Comparison of ENCODE assay signal across 15 mouse cellular contexts in genomic region chr2:103687143-103687542, GRCm38 (mm10).
DNase-seq lines count a peak whose midpoint lies in the region; ATAC-seq and TF ChIP-seq lines count a peak whose summit lies in the region.
"Had no signal": no experiment of that assay in that cellular context is flagged by ENCODE, and none has a peak within 500 bp of the region (broad histone marks: within the 10 kb centered on the region; RNA-seq: fewer than 3 reads in every experiment).

No protein-coding gene starts in this region.

- H3K9ac ChIP-seq in MEL (ENCODE audit: control insufficient read depth, low read depth, low read length, poor library complexity, severe bottlenecking): no peak overlapping the region
- H3K9ac ChIP-seq: embryonic facial prominence, embryonic 13.5 days; forebrain, embryonic 12.5 days; hindbrain, embryonic 12.5 days; lung, embryonic 14.5 days had no signal

- ATAC-seq in erythroblast, adult 5-6 weeks (replicated peaks; ENCODE audit: low FRiP score, poor library complexity, severe bottlenecking): no peak

- no peaks in the 10 kb centered on the region for H3K79me2 ChIP-seq in MEL (ENCODE audit: control insufficient read depth, insufficient read depth, low read length, poor library complexity)

- no peak for TF ChIP-seq EP300 in MEL (IDR thresholded peaks at IDR 0.05; ENCODE audit: low read depth in 1 of 2, low read length in 2 of 2)

- H3K36me3 ChIP-seq in MEL (ENCODE audit: control insufficient read depth in 1 of 2, insufficient read depth in 2 of 2, low read length in 2 of 2): peaks cover 0 to 4% of the 10 kb centered on the region in 2 experiments; a peak in 2 of 4 replicates
- H3K36me3 ChIP-seq: embryonic facial prominence, embryonic 13.5 days; hindbrain, embryonic 12.5 days had no signal

- intact Hi-C loops in left cerebral cortex, postnatal 4 days (cut with DNase I): no loop called here
- intact Hi-C loops in left cerebral cortex, adult 2 months (cut with DNase I): no loop called here

- no peak overlapping the region for H3K27ac ChIP-seq in left cerebral cortex, adult 2 months
- no peak overlapping the region for H3K27ac ChIP-seq in MEL (ENCODE audit: control insufficient read depth, low read depth, low read length)
- H3K27ac ChIP-seq: embryonic facial prominence, embryonic 13.5 days; forebrain, embryonic 12.5 days; hindbrain, embryonic 12.5 days; macrophage had no signal

- no peak overlapping the region for H3K4me3 ChIP-seq in left cerebral cortex, adult 2 months
- no peak overlapping the region for H3K4me3 ChIP-seq in MEL (ENCODE audit: control insufficient read depth in 1 of 2, insufficient read depth in 1 of 2, low read depth in 2 of 2, low read length in 2 of 2)
- H3K4me3 ChIP-seq: embryonic facial prominence, embryonic 13.5 days; forebrain, embryonic 12.5 days; hindbrain, embryonic 12.5 days had no signal

- no peak for TF ChIP-seq CTCF in left cerebral cortex, adult 2 months (IDR thresholded peaks at IDR 0.05)
- no peak for TF ChIP-seq CTCF in MEL (IDR thresholded peaks at IDR 0.05 in 2 of 3, conservative IDR thresholded peaks at IDR 0.05 in 1 of 3; ENCODE audit: control insufficient read depth in 1 of 3, insufficient read depth in 1 of 3, low read depth in 2 of 3, low read length in 3 of 3, poor library complexity in 1 of 3, severe bottlenecking in 1 of 3)
- no peak for TF ChIP-seq CTCF in brain, embryonic 14.5 days (IDR thresholded peaks at IDR 0.05; ENCODE audit: borderline replicate concordance, extremely low read depth, insufficient read depth, insufficient read length)

- no peaks in the 10 kb centered on the region for H3K9me3 ChIP-seq in MEL (replicated peaks; ENCODE audit: insufficient read depth, low read length)
- H3K9me3 ChIP-seq: embryonic facial prominence, embryonic 13.5 days; forebrain, embryonic 12.5 days; hindbrain, embryonic 12.5 days had no signal

- no peak for TF ChIP-seq RAD21 in MEL (IDR thresholded peaks at IDR 0.05; ENCODE audit: low read depth, low read length)

- peaks cover 17 to 18% of the 10 kb centered on the region in 2 experiments for H3K4me1 ChIP-seq in MEL (ENCODE audit: control insufficient read depth in 1 of 2, insufficient read depth in 2 of 2, low read length in 2 of 2)

- TF ChIP-seq POLR2A in MEL (IDR thresholded peaks at IDR 0.05; ENCODE audit: control insufficient read depth in 1 of 2, insufficient read depth in 1 of 2, low read depth in 1 of 2, low read length in 2 of 2, poor library complexity in 1 of 2): no peak
- TF ChIP-seq POLR2A in brain, embryonic 14.5 days (IDR thresholded peaks at IDR 0.05; ENCODE audit: borderline replicate concordance, extremely low read depth, insufficient read depth, insufficient read length, poor library complexity, severe bottlenecking): no peak

- no peaks in the 10 kb centered on the region for H3K27me3 ChIP-seq in MEL (ENCODE audit: control insufficient read depth in 1 of 2, insufficient read depth in 2 of 2, low read length in 2 of 2)
- H3K27me3 ChIP-seq: CH12.LX; embryonic facial prominence, embryonic 13.5 days; forebrain, embryonic 12.5 days; hindbrain, embryonic 12.5 days had no signal

- DNase-seq in left cerebral cortex, postnatal 4 days: peak; percentile 72
- DNase-seq in left cerebral cortex, adult 2 months (ENCODE audit: extremely low spot score in 1 of 2, low spot score in 2 of 2): no peak
- DNase-seq in MEL (ENCODE audit: low read depth, low spot score): peak; percentile 46
- DNase-seq in brain, embryonic 14.5 days (ENCODE audit: low read depth): peak; percentile 24
- DNase-seq in retina, adult 2 months (ENCODE audit: low read depth, low spot score): peak; percentile 33
- no peak for DNase-seq in embryo, embryonic 11 days
- DNase-seq: kidney, adult 18-20 months; kidney, postnatal 36 days; lung, embryonic 14.5 days had no signal

TF ChIP-seq in MEL, 35 proteins besides CTCF, POLR2A, EP300 and RAD21:
- TF ChIP-seq TAL1 (IDR thresholded peaks at IDR 0.05; ENCODE audit: low read length) (0 out of 2 replicates have a peak, but pooled peaks have one; percentile 22), ETS1 (IDR thresholded peaks at IDR 0.05; ENCODE audit: low read depth, low read length) (peak; percentile 82; the same call in 1 of the 2 replicates), MEF2A (IDR thresholded peaks at IDR 0.05; ENCODE audit: extremely low read depth, insufficient replicate concordance, low read depth, low read length, poor library complexity, severe bottlenecking) (no peak), TCF12 (IDR thresholded peaks at IDR 0.05; ENCODE audit: low read depth, low read length) (peak; percentile 52)
TF ChIP-seq in MEL: peak in this region for 3.

Comparison
In these comparisons a context has a peak if more than half of its experiments do, and no peak if none do; other contexts are left out.
1. DNase-seq: peak in left cerebral cortex, postnatal 4 days (single experiment), MEL (single experiment), brain, embryonic 14.5 days (single experiment) and retina, adult 2 months (single experiment); none in left cerebral cortex, adult 2 months (0 of 2) and embryo, embryonic 11 days (single experiment).